Mouse (Mus musculus): ENCODE measurements around the gene Epdr1. TPM values are rescaled to one million over a fixed set of nuclear protein-coding genes. Genes with fewer than 3 reads are reported as not detected.

Gene Epdr1
- not detected in 2 replicates for polyA plus RNA-seq (2012)

- no peak for TF ChIP-seq GATA1 (IDR thresholded peaks at IDR 0.05; ENCODE audit: low read length)
Observed at GRCm38 (mm10) chr13:19619216-19619927, at the start of gene Epdr1. TSS of gene Epdr1 (minus strand) at chr13:19619927.

GRCm38 (mm10) chr13:19668355-19669140 is 48.8 kb upstream of the Epdr1 start:
- TF ChIP-seq GATA1 (IDR thresholded peaks at IDR 0.05; ENCODE audit: low read length), result no peak

- TF ChIP-seq GATA1 (IDR thresholded peaks at IDR 0.05; ENCODE audit: low read length), result no peak
Observed at GRCm38 (mm10) chr13:19652405-19652804, 32.7 kb upstream of the Epdr1 start.

- no peak for TF ChIP-seq GATA1 (IDR thresholded peaks at IDR 0.05; ENCODE audit: low read length)
Observed at GRCm38 (mm10) chr13:19649824-19650223, 30.1 kb upstream of the Epdr1 start.

GRCm38 (mm10) chr13:19644225-19644624 is 24.5 kb upstream of the Epdr1 start:
- TF ChIP-seq GATA1 (IDR thresholded peaks at IDR 0.05; ENCODE audit: low read length), result no peak

GRCm38 (mm10) chr13:19643519-19643918 is 23.8 kb upstream of the Epdr1 start:
- TF ChIP-seq GATA1 (IDR thresholded peaks at IDR 0.05; ENCODE audit: low read length), result no peak

GRCm38 (mm10) chr13:19640203-19640851 is 20.6 kb upstream of the Epdr1 start:
- no peak for TF ChIP-seq GATA1 (IDR thresholded peaks at IDR 0.05; ENCODE audit: low read length)

GRCm38 (mm10) chr13:19636131-19636530 is 16.4 kb upstream of the Epdr1 start:
- no peak for TF ChIP-seq GATA1 (IDR thresholded peaks at IDR 0.05; ENCODE audit: low read length)

GRCm38 (mm10) chr13:19630768-19631709 is 11.3 kb upstream of the Epdr1 start:
- no peak for TF ChIP-seq GATA1 (IDR thresholded peaks at IDR 0.05; ENCODE audit: low read length)

GRCm38 (mm10) chr13:19626473-19626872 is 6.7 kb upstream of the Epdr1 start:
- TF ChIP-seq GATA1 (IDR thresholded peaks at IDR 0.05; ENCODE audit: low read length), result no peak

GRCm38 (mm10) chr13:19624632-19625320 is 5.0 kb upstream of the Epdr1 start:
- no peak for TF ChIP-seq GATA1 (IDR thresholded peaks at IDR 0.05; ENCODE audit: low read length)

- TF ChIP-seq GATA1 (IDR thresholded peaks at IDR 0.05; ENCODE audit: low read length), result no peak
Observed at GRCm38 (mm10) chr13:19623228-19623905, 3.6 kb upstream of the Epdr1 start.

- no peak for TF ChIP-seq GATA1 (IDR thresholded peaks at IDR 0.05; ENCODE audit: low read length)
Observed at GRCm38 (mm10) chr13:19622573-19623227, 3.0 kb upstream of the Epdr1 start, which contains the start of gene Sfrp4. TSS of gene Sfrp4 (plus strand) at chr13:19623104.

Measured in G1E-ER4 (cell line).